Mouse (Mus musculus) megakaryocyte progenitor cell, adult 5-6 weeks (primary cell): Measurements from ENCODE around the gene Ppia. TPM values are rescaled to one million over a fixed set of nuclear protein-coding genes. Genes with fewer than 3 reads are reported as not detected.
"Not testable (repeated sequence)": the region's sequence is repeated elsewhere in the genome, so short reads cannot be mapped to it uniquely, and the experiment has no call there.

Experiments
- ATAC-seq: replicated peaks from 2 replicates; pipeline ENCODE4 v1.8.0; 2016; ENCODE audit warnings: mild to moderate bottlenecking, moderate TSS enrichment, inconsistent platforms; ENCODE audit not compliant: poor library complexity
- total RNA-seq, 2 experiments: library from RNA; stranded (forward) in 1 of 2; stranded (reverse) in 1 of 2; fragments of 157-497, 149-512 nt in 1 of 2; fragments of 200-1000 nt in 1 of 2; gene quantifications; 2 replicates each; pipeline versions ENCODE4 v1.2.3 to v1.2.4; 2015 to 2017

Gene Ppia
- total RNA-seq, 2 experiments from 2014 or later: 2,581 to 5,512 TPM

GRCm38 (mm10) chr11:6437667-6438066 is 22.4 kb downstream of the Ppia start:
- no peak for ATAC-seq

- ATAC-seq: no peak
Observed at GRCm38 (mm10) chr11:6440171-6440570, 24.9 kb downstream of the Ppia start.

GRCm38 (mm10) chr11:6442566-6442965 is 27.3 kb downstream of the Ppia start:
- no peak for ATAC-seq

- ATAC-seq: no peak
Observed at GRCm38 (mm10) chr11:6443102-6443501, 27.9 kb downstream of the Ppia start.

- no peak for ATAC-seq
Observed at GRCm38 (mm10) chr11:6443727-6444076, 28.5 kb downstream of the Ppia start.

GRCm38 (mm10) chr11:6444077-6444853 is 29.0 kb downstream of the Ppia start, which contains the start of gene H2afv:
H2afv (minus strand) TSS chr11:6444443.
- ATAC-seq: peak; percentile 94

- no peak for ATAC-seq
Observed at GRCm38 (mm10) chr11:6445441-6445840, 30.2 kb downstream of the Ppia start.

GRCm38 (mm10) chr11:6445951-6446350 is 30.7 kb downstream of the Ppia start:
- no peak for ATAC-seq

GRCm38 (mm10) chr11:6447493-6447892 is 32.2 kb downstream of the Ppia start:
- no peak for ATAC-seq

- not testable (repeated sequence) for ATAC-seq
Observed at GRCm38 (mm10) chr11:6448155-6448554, 32.9 kb downstream of the Ppia start.

- ATAC-seq: no peak
Observed at GRCm38 (mm10) chr11:6456083-6456482, 40.8 kb downstream of the Ppia start.

- peak; percentile 56 for ATAC-seq
Observed at GRCm38 (mm10) chr11:6463159-6463837, 48.1 kb downstream of the Ppia start.

GRCm38 (mm10) chr11:6465122-6465521 is 49.9 kb downstream of the Ppia start:
- ATAC-seq: peak; percentile 97

- no peak for ATAC-seq
Observed at GRCm38 (mm10) chr11:6468541-6468940, 53.3 kb downstream of the Ppia start.

Other genes starting within 250 kb of the Ppia start
- gene A730071L15Rik, start 215.4 kb upstream of the Ppia start, total RNA-seq (2015): 0.42 and 0.67 TPM in 2 replicates
- 0.51 and 1.7 TPM in 2 replicates for gene A730071L15Rik, start 215.4 kb upstream of the Ppia start, total RNA-seq (2017)
- 15.6 and 22.7 TPM in 2 replicates for gene Nudcd3, start 215.0 kb upstream of the Ppia start, total RNA-seq (2015)
- gene Nudcd3, start 215.0 kb upstream of the Ppia start, total RNA-seq (2017): 33.4 and 36.9 TPM in 2 replicates
- gene Npc1l1, start 185.3 kb upstream of the Ppia start, total RNA-seq (2015): not detected in 2 replicates
- gene Npc1l1, start 185.3 kb upstream of the Ppia start, total RNA-seq (2017): not detected in 2 replicates
- gene Ddx56, start 147.7 kb upstream of the Ppia start, total RNA-seq (2015): 34.7 and 44.6 TPM in 2 replicates
- gene Ddx56, start 147.7 kb upstream of the Ppia start, total RNA-seq (2017): 44.6 and 51.4 TPM in 2 replicates
- 54.5 and 60.0 TPM in 2 replicates for gene Tmed4, start 140.6 kb upstream of the Ppia start, total RNA-seq (2015)
- 54.8 and 63.7 TPM in 2 replicates for gene Tmed4, start 140.6 kb upstream of the Ppia start, total RNA-seq (2017)
- 110 and 113 TPM in 2 replicates for gene Ogdh, start 123.8 kb upstream of the Ppia start, total RNA-seq (2015)
- 84.7 and 91.1 TPM in 2 replicates for gene Ogdh, start 123.8 kb upstream of the Ppia start, total RNA-seq (2017)
- gene Zmiz2, start 26.4 kb upstream of the Ppia start, total RNA-seq (2015): 40.9 and 42.0 TPM in 2 replicates
- 8.2 and 11.9 TPM in 2 replicates for gene Zmiz2, start 26.4 kb upstream of the Ppia start, total RNA-seq (2017)
- gene H2afv, start 29.0 kb downstream of the Ppia start, total RNA-seq (2015): 174 and 176 TPM in 2 replicates
- 134 and 144 TPM in 2 replicates for gene H2afv, start 29.0 kb downstream of the Ppia start, total RNA-seq (2017)
- 51.3 and 53.0 TPM in 2 replicates for gene Purb, start 60.5 kb downstream of the Ppia start, total RNA-seq (2015)
- gene Purb, start 60.5 kb downstream of the Ppia start, total RNA-seq (2017): 38.3 and 40.5 TPM in 2 replicates
- 39.1 and 43.8 TPM in 2 replicates for gene Myo1g, start 105.5 kb downstream of the Ppia start, total RNA-seq (2015)
- gene Myo1g, start 105.5 kb downstream of the Ppia start, total RNA-seq (2017): 47.1 and 49.6 TPM in 2 replicates
- gene Ccm2, start 131.4 kb downstream of the Ppia start, total RNA-seq (2015): 18.3 and 22.7 TPM in 2 replicates
- 43.6 TPM in 2 replicates for gene Ccm2, start 131.4 kb downstream of the Ppia start, total RNA-seq (2017)
- not detected in 2 replicates for gene Nacad, start 190.6 kb downstream of the Ppia start, total RNA-seq (2015)
- not detected in 2 replicates for gene Nacad, start 190.6 kb downstream of the Ppia start, total RNA-seq (2017)
- gene Tbrg4, start 210.6 kb downstream of the Ppia start, total RNA-seq (2015): 46.2 and 58.3 TPM in 2 replicates
- gene Tbrg4, start 210.6 kb downstream of the Ppia start, total RNA-seq (2017): 36.7 and 52.1 TPM in 2 replicates
- gene Wap, start 223.2 kb downstream of the Ppia start, total RNA-seq (2015): not detected in 2 replicates
- not detected in 2 replicates for gene Wap, start 223.2 kb downstream of the Ppia start, total RNA-seq (2017)
- gene Ramp3, start 243.1 kb downstream of the Ppia start, total RNA-seq (2015): not detected in 2 replicates
- not detected in 2 replicates for gene Ramp3, start 243.1 kb downstream of the Ppia start, total RNA-seq (2017)